Mouse (Mus musculus): ENCODE results near the gene Arl6. TPM values are rescaled to one million over a fixed set of nuclear protein-coding genes. Genes with fewer than 3 reads are reported as not detected.
A peak's percentile ranks its signal among the peaks of the same experiment; 100 is the strongest.

The Arl6 gene
- polyA plus RNA-seq, 1 experiment from 2014 or later = 36.2 TPM

DNA sequence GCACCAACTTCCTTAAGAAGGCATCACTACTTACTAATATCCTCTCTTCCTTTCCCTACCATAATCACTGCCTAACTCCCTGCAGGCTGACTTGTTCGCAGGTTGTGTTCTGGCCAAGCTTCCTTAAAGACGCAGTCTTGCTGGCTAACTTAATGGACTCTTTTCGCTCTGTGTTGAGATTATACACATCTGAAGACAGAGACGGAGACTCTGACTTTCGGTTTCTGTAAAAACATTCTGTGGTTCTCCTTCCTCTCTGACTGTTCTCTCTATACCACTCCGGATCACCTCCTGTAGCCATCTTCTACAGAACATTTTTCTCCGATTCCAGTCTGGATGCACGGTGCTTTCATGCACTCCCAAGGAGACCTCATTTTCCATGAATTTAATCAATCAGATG lies 68.4 kb downstream of the Arl6 start:
- H3K27ac ChIP-seq (ENCODE audit: low read depth) = no peak overlapping the region
- no peaks in the 10 kb centered on the region; the same call in 1 of the 2 replicates for H3K4me1 ChIP-seq (ENCODE audit: insufficient read depth)
- no peaks in the 10 kb centered on the region for H3K27me3 ChIP-seq (ENCODE audit: insufficient read depth, low read length)
- 94% methylated on average over 8 of the region's 8 CpGs for WGBS
- ATAC-seq (ENCODE audit: insufficient read depth) (no peak), DNase-seq (no peak)
- no peak overlapping the region for H3K4me3 ChIP-seq (ENCODE audit: low read depth, low read length)
- H3K9me3 ChIP-seq (ENCODE audit: low read depth, low read length) = no peaks in the 10 kb centered on the region
- no peak for TF ChIP-seq CTCF (IDR thresholded peaks at IDR 0.05; ENCODE audit: low read depth)
- H3K4me2 ChIP-seq = no peak overlapping the region
- H3K9ac ChIP-seq = no peak overlapping the region
- H3K36me3 ChIP-seq (ENCODE audit: insufficient read depth) = no peaks in the 10 kb centered on the region

DNA sequence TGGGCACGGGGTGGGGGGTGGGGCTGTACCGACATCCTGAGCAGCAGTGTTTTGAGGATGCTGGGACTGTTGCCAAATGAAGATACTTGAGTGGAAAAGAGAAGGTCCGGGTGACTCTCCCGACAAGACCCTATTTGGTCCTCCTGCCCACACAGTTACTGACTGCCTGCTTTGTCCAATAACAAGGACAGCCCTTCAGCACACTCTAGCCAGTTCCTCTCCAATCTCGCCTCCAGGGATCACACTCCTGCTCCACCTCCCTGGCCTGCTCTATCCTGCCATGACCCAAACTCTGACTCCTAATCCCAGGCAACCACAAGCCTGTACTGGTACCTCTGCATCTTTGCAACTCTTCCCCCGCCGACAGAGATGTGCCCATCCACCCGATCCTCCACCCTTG lies 69.4 kb downstream of the Arl6 start:
- Histone ChIP-seq H3K4me1 (ENCODE audit: insufficient read depth) (no peaks in the 10 kb centered on the region; the same call in 1 of the 2 replicates), H3K36me3 (ENCODE audit: insufficient read depth) (0 out of 2 replicates have a peak, but pooled peaks cover 5% of the 10 kb centered on the region), H3K4me3 (ENCODE audit: low read depth, low read length) (no peak overlapping the region), H3K9me3 (ENCODE audit: low read depth, low read length) (no peaks in the 10 kb centered on the region), H3K9ac (no peak overlapping the region), H3K27ac (ENCODE audit: low read depth) (no peak overlapping the region), H3K27me3 (ENCODE audit: insufficient read depth, low read length) (no peaks in the 10 kb centered on the region), H3K4me2 (no peak overlapping the region)
- no peak for TF ChIP-seq CTCF (IDR thresholded peaks at IDR 0.05; ENCODE audit: low read depth)
- WGBS = 64% methylated on average over 8 of the region's 8 CpGs
- DNase-seq = no peak
- no peak for ATAC-seq (ENCODE audit: insufficient read depth)

- ATAC-seq (ENCODE audit: insufficient read depth) (peak; percentile 49; the same call in 1 of the 2 replicates), DNase-seq (peak; percentile 46)
- Histone ChIP-seq H3K4me3 (ENCODE audit: low read depth, low read length) (no peak overlapping the region), H3K9me3 (ENCODE audit: low read depth, low read length) (no peaks in the 10 kb centered on the region), H3K27ac (ENCODE audit: low read depth) (no peak overlapping the region), H3K4me2 (no peak overlapping the region), H3K4me1 (ENCODE audit: insufficient read depth) (no peaks in the 10 kb centered on the region; the same call in 1 of the 2 replicates), H3K9ac (no peak overlapping the region), H3K27me3 (ENCODE audit: insufficient read depth, low read length) (no peaks in the 10 kb centered on the region), H3K36me3 (ENCODE audit: insufficient read depth) (0 out of 2 replicates have a peak, but pooled peaks cover 6% of the 10 kb centered on the region)
- 43% methylated on average over 8 of the region's 10 CpGs for WGBS
- TF ChIP-seq CTCF (IDR thresholded peaks at IDR 0.05; ENCODE audit: low read depth) = no peak
These were observed 71.3 kb downstream of the Arl6 start for GRCm38 (mm10) chr16:59567721-59568381.

DNA sequence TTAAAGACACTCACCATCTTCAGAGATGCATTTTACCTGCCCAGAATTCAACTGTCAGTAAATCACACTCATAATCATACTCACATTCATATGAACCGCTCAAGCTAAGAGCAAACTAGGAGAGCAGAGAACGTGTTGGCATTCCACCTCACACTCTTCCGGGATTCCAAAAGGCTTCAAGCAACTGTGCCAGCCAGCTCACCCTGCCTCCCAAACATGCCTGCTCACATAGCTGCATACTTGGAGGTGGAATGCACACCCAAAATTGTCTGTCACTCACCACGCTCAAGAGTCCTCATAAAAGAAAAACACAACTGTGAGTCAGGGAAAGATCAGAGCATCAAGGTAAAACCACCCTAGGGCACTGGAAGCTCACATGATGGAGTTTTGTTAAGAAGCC lies 72.8 kb downstream of the Arl6 start:
- Histone ChIP-seq H3K9me3 (ENCODE audit: low read depth, low read length) (no peaks in the 10 kb centered on the region), H3K4me2 (no peak overlapping the region), H3K4me1 (ENCODE audit: insufficient read depth) (no peaks in the 10 kb centered on the region), H3K27ac (ENCODE audit: low read depth) (no peak overlapping the region), H3K9ac (no peak overlapping the region), H3K27me3 (ENCODE audit: insufficient read depth, low read length) (no peaks in the 10 kb centered on the region), H3K4me3 (ENCODE audit: low read depth, low read length) (no peak overlapping the region), H3K36me3 (ENCODE audit: insufficient read depth) (0 out of 2 replicates have a peak, but pooled peaks cover 6% of the 10 kb centered on the region)
- no peak for DNase-seq
- WGBS = 75% methylated on average over 4 of the region's 4 CpGs
- no peak for ATAC-seq (ENCODE audit: insufficient read depth)
- no peak for TF ChIP-seq CTCF (IDR thresholded peaks at IDR 0.05; ENCODE audit: low read depth)

DNA sequence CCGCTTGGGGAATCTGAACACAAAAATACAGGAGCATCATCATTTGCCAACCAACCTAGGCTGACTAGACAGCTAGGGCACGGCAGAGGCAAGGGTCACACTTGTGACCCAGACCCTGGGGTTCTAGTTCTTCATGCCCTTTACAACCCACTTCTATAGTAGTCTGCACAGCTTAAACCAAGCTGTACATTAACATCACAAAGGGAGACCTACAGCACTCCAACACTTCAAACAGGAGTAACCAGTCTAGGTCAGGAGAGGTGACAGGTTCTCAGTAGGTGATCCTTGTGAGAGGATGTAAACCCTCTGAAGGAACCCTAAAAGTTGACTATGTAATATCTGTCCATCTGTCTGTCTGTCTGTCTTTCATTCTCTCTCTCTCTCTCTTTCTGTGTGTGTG lies 73.6 kb downstream of the Arl6 start:
- no peak overlapping the region for H3K4me2 ChIP-seq
- DNase-seq (no peak), ATAC-seq (ENCODE audit: insufficient read depth) (no peak)
- no peaks in the 10 kb centered on the region for H3K4me1 ChIP-seq (ENCODE audit: insufficient read depth)
- H3K9me3 ChIP-seq (ENCODE audit: low read depth, low read length) = no peaks in the 10 kb centered on the region
- no peak overlapping the region for H3K4me3 ChIP-seq (ENCODE audit: low read depth, low read length)
- no peak for TF ChIP-seq CTCF (IDR thresholded peaks at IDR 0.05; ENCODE audit: low read depth)
- H3K36me3 ChIP-seq (ENCODE audit: insufficient read depth) = 0 out of 2 replicates have a peak, but pooled peaks cover 6% of the 10 kb centered on the region
- no peak overlapping the region for H3K9ac ChIP-seq
- no peak overlapping the region for H3K27ac ChIP-seq (ENCODE audit: low read depth)
- WGBS = 70% methylated on average over 2 of the region's 2 CpGs
- H3K27me3 ChIP-seq (ENCODE audit: insufficient read depth, low read length) = no peaks in the 10 kb centered on the region

GRCm38 (mm10) chr16:59564025-59564424 lies 75.2 kb downstream of the Arl6 start:
- Histone ChIP-seq H3K4me3 (ENCODE audit: low read depth, low read length) (no peak overlapping the region), H3K4me1 (ENCODE audit: insufficient read depth) (no peaks in the 10 kb centered on the region), H3K27ac (ENCODE audit: low read depth) (no peak overlapping the region), H3K4me2 (no peak overlapping the region), H3K36me3 (ENCODE audit: insufficient read depth) (0 out of 2 replicates have a peak, but pooled peaks cover 6% of the 10 kb centered on the region), H3K9me3 (ENCODE audit: low read depth, low read length) (no peaks in the 10 kb centered on the region), H3K9ac (no peak overlapping the region), H3K27me3 (ENCODE audit: insufficient read depth, low read length) (no peaks in the 10 kb centered on the region)
- no peak for DNase-seq
- WGBS = 80% methylated on average over 5 of the region's 5 CpGs
- ATAC-seq (ENCODE audit: insufficient read depth) = no peak
- TF ChIP-seq CTCF (IDR thresholded peaks at IDR 0.05; ENCODE audit: low read depth) = no peak

Other genes starting within 250 kb of the Arl6 start
- gene Gabrr3, start 232.1 kb downstream of the Arl6 start, polyA plus RNA-seq (2014; fragmentation: Nextera tagmentation; extraction: Ambion mirVana) = not detected in 2 replicates
- 31.6 and 34.7 TPM in 2 replicates for gene Riox2, start 167.6 kb downstream of the Arl6 start, polyA plus RNA-seq (2014; fragmentation: Nextera tagmentation; extraction: Ambion mirVana)
- 9.7 and 10.6 TPM in 2 replicates for gene Crybg3, start 38.4 kb downstream of the Arl6 start, polyA plus RNA-seq (2014; fragmentation: Nextera tagmentation; extraction: Ambion mirVana)